Mouse (Mus musculus) CH12.LX (cell line): ENCODE measurements around the gene Tmem171.

Experiments
- CHD2 ChIP-seq: IDR thresholded peaks from 2 replicates; pipeline ENCODE4 v1.6.1; 2011; ENCODE audit warnings: low read length, improper control_type of control experiment
- CTCF ChIP-seq, 2 experiments: IDR thresholded peaks in 1 of 2; conservative IDR thresholded peaks in 1 of 2; 2 replicates each; pipeline ENCODE4 v1.5.1; 2011 to 2012; ENCODE audit warnings: low read depth in 2 of 2, low read length in 2 of 2, improper control_type of control experiment in 1 of 2, inconsistent platforms in 1 of 2, mild to moderate bottlenecking in 1 of 2, moderate library complexity in 1 of 2
- E2F4 ChIP-seq: IDR thresholded peaks from 2 replicates; pipeline ENCODE4 v1.6.1; 2011; ENCODE audit warnings: low read depth, low read length, improper control_type of control experiment; ENCODE audit not compliant: insufficient replicate concordance
- GABPA ChIP-seq: IDR thresholded peaks from 2 replicates; pipeline ENCODE4 v1.6.1; 2012; ENCODE audit warnings: low read depth, low read length, improper control_type of control experiment, inconsistent platforms; ENCODE audit not compliant: insufficient replicate concordance
- HCFC1 ChIP-seq: IDR thresholded peaks from 2 replicates; pipeline ENCODE4 v1.6.1; 2012; ENCODE audit warnings: low read depth, mild to moderate bottlenecking, inconsistent platforms, low read length, improper control_type of control experiment
- MAZ ChIP-seq: IDR thresholded peaks from 2 replicates; pipeline ENCODE4 v1.6.1; 2012; ENCODE audit warnings: low read depth, mild to moderate bottlenecking, inconsistent platforms, low read length, improper control_type of control experiment, moderate library complexity
- MXI1 ChIP-seq: IDR thresholded peaks from 2 replicates; pipeline ENCODE4 v1.6.1; 2011; ENCODE audit warnings: mild to moderate bottlenecking, low read depth, low read length, improper control_type of control experiment
- NRF1 ChIP-seq: IDR thresholded peaks from 2 replicates; pipeline ENCODE4 v1.6.1; 2014; ENCODE audit warnings: low read depth, mild to moderate bottlenecking, inconsistent platforms, low read length, improper control_type of control experiment, moderate library complexity

DNA sequence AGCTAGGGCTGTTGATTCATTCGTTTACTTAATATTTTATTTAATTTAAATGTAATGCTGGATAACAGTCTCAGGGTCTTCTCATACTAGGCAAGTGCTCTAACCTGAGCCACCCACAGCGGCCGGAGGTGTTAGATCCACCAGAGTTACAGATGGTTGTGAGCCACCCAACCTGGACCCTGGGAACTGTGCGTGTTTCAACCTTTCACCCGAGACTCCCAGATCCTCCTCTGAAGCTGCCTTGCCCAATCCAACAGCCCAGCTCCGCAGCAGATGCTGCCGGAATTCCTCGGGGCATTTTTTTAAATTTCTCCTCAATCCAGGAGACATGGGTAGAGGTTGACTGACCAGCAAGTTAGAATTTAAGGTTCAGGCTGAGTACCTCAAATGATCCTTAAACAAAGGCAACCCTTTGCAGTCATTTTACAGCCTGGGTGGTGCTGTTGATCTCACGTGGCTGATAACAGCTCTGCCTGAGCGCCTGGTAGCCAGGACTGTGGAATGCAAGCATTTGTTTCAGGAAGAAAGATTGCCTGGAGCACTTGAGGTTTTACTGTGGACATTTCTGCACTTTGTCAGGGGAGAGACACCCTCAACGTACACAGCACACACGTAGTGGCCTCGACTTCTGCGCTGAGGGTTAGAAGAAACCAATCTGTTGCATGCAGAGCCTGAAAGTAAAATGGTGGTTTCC, 4.6 kb upstream of the Tmem171 start:
- TF ChIP-seq CTCF (conservative IDR thresholded peaks at IDR 0.05 in 1 of 2, IDR thresholded peaks at IDR 0.05 in 1 of 2; ENCODE audit: low read depth in 2 of 2, low read length in 2 of 2) (no peak), CHD2 (no peak), NRF1 (no peak), E2F4 (no peak), HCFC1 (no peak), MAZ (no peak), GABPA (no peak), MXI1 (no peak)
